Mouse (Mus musculus): ENCODE results near the gene Cln3. TPM values are rescaled to one million over a fixed set of nuclear protein-coding genes. Genes with fewer than 3 reads are reported as not detected.

Gene Cln3
- total RNA-seq, 2 experiments from 2014 or later, result 19.9 to 36.3 TPM

- ATAC-seq (replicated peaks; ENCODE audit: poor library complexity), result no peak
These were observed 52.2 kb downstream of the Cln3 start for GRCm38 (mm10) chr7:126533434-126533833.

DNA sequence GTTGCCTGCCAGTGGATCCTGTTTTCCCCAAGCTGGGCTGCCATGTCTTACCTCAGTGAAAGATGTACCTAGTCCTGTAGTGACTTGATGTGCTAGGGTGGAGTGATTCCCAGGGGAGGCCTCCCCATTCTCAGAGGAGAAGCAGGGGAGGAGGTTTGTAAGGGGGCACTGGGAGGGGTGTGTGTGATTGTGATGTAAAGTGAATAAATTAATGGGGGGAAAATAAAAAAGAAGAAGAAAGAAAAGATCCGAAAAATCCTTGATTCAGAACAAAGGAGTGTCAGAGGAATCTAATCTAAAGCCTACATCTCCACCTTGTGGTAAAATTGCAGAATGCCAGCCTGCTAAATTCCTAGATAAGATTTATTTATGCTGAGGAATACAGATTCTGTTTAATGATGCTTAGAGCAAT lies 57.4 kb downstream of the Cln3 start:
- peak; percentile 76 for ATAC-seq (replicated peaks; ENCODE audit: poor library complexity)

DNA sequence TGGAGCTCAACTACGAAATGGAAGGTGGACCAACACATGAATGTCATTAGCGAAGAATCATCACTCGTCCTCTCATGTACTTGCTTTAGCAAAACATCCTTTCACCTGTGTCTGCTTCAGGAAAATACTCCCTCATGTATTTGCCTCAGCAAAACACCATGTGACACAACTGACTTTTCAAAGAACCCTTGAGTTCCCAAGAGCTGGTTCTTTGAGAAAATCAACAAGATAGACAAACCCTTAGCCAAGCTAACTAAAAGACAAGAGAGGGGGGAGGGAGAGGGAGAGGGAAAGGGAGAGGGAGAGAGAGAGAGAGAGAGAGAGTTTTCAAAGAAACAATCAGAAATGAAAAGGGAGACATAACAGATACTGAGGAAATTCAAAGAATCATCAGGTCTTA lies 62.3 kb downstream of the Cln3 start:
- ATAC-seq (replicated peaks; ENCODE audit: poor library complexity), result no peak

Other genes with a start within 250 kb of the Cln3 start
- 0.35 and 2.8 TPM in 2 replicates for gene Lat, start 216.2 kb downstream of the Cln3 start, total RNA-seq (2015)
- 1.0 and 1.6 TPM in 2 replicates for gene Lat, start 216.2 kb downstream of the Cln3 start, total RNA-seq (2017)
- 8.3 and 8.4 TPM in 2 replicates for gene Spns1, start 208.4 kb downstream of the Cln3 start, total RNA-seq (2015)
- gene Spns1, start 208.4 kb downstream of the Cln3 start, total RNA-seq (2017), result 8.4 and 16.2 TPM in 2 replicates
- gene Nfatc2ip, start 189.1 kb downstream of the Cln3 start, total RNA-seq (2015), result 11.4 and 12.2 TPM in 2 replicates
- gene Nfatc2ip, start 189.1 kb downstream of the Cln3 start, total RNA-seq (2017), result 14.9 and 15.3 TPM in 2 replicates
- not detected in 2 replicates for gene Cd19, start 170.9 kb downstream of the Cln3 start, total RNA-seq (2015)
- not detected in 2 replicates for gene Cd19, start 170.9 kb downstream of the Cln3 start, total RNA-seq (2017)
- 4.0 and 4.9 TPM in 2 replicates for gene Rabep2, start 157.1 kb downstream of the Cln3 start, total RNA-seq (2015)
- gene Rabep2, start 157.1 kb downstream of the Cln3 start, total RNA-seq (2017), result 12.9 and 19.5 TPM in 2 replicates
- gene Atp2a1, start 122.7 kb downstream of the Cln3 start, total RNA-seq (2015), result not detected in 2 replicates
- gene Atp2a1, start 122.7 kb downstream of the Cln3 start, total RNA-seq (2017), result not detected in 2 replicates
- gene Sh2b1, start 110.4 kb downstream of the Cln3 start, total RNA-seq (2015), result 33.4 and 36.3 TPM in 2 replicates
- gene Sh2b1, start 110.4 kb downstream of the Cln3 start, total RNA-seq (2017), result 19.3 and 20.1 TPM in 2 replicates
- 89.9 and 97.9 TPM in 2 replicates for gene Tufm, start 98.5 kb downstream of the Cln3 start, total RNA-seq (2015)
- gene Tufm, start 98.5 kb downstream of the Cln3 start, total RNA-seq (2017), result 85.6 and 89.2 TPM in 2 replicates
- 86.9 and 88.6 TPM in 2 replicates for gene Atxn2l, start 82.4 kb downstream of the Cln3 start, total RNA-seq (2015)
- gene Atxn2l, start 82.4 kb downstream of the Cln3 start, total RNA-seq (2017), result 29.0 and 29.5 TPM in 2 replicates
- gene Eif3c, start 19.4 kb downstream of the Cln3 start, total RNA-seq (2015), result 198 and 210 TPM in 2 replicates
- gene Eif3c, start 19.4 kb downstream of the Cln3 start, total RNA-seq (2017), result 226 and 261 TPM in 2 replicates
- 1.1 and 1.9 TPM in 2 replicates for gene Apobr, start 875 bp downstream of the Cln3 start, total RNA-seq (2015)
- 4.2 and 4.9 TPM in 2 replicates for gene Apobr, start 875 bp downstream of the Cln3 start, total RNA-seq (2017)
- gene Il27, start 9.1 kb upstream of the Cln3 start, total RNA-seq (2015), result 0.81 TPM in 1 of 2 replicates, not detected in the other
- 0.29 and 1.1 TPM in 2 replicates for gene Il27, start 9.1 kb upstream of the Cln3 start, total RNA-seq (2017)
- gene Nupr1, start 45.0 kb upstream of the Cln3 start, total RNA-seq (2015), result 0.17 and 1.6 TPM in 2 replicates
- gene Nupr1, start 45.0 kb upstream of the Cln3 start, total RNA-seq (2017), result 0.92 and 1.3 TPM in 2 replicates
- gene Sgf29, start 63.5 kb upstream of the Cln3 start, total RNA-seq (2015), result 65.7 and 74.6 TPM in 2 replicates
- gene Sgf29, start 63.5 kb upstream of the Cln3 start, total RNA-seq (2017), result 40.1 and 52.5 TPM in 2 replicates
- gene Sult1a1, start 90.6 kb upstream of the Cln3 start, total RNA-seq (2015), result 1.7 and 3.2 TPM in 2 replicates
- gene Sult1a1, start 90.6 kb upstream of the Cln3 start, total RNA-seq (2017), result 1.0 and 3.6 TPM in 2 replicates
- 89.8 and 95.2 TPM in 2 replicates for gene Bola2, start 109.6 kb upstream of the Cln3 start, total RNA-seq (2015)
- gene Bola2, start 109.6 kb upstream of the Cln3 start, total RNA-seq (2017), result 168 and 218 TPM in 2 replicates
- 4.2 and 4.8 TPM in 2 replicates for gene Slx1b, start 110.0 kb upstream of the Cln3 start, total RNA-seq (2015)
- 4.6 and 4.7 TPM in 2 replicates for gene Slx1b, start 110.0 kb upstream of the Cln3 start, total RNA-seq (2017)
- gene Coro1a, start 122.0 kb upstream of the Cln3 start, total RNA-seq (2015), result 259 and 365 TPM in 2 replicates
- 366 and 525 TPM in 2 replicates for gene Coro1a, start 122.0 kb upstream of the Cln3 start, total RNA-seq (2017)
- 86.5 and 106 TPM in 2 replicates for gene Mapk3, start 173.8 kb upstream of the Cln3 start, total RNA-seq (2015)
- 36.0 and 41.3 TPM in 2 replicates for gene Mapk3, start 173.8 kb upstream of the Cln3 start, total RNA-seq (2017)
- gene Gdpd3, start 180.5 kb upstream of the Cln3 start, total RNA-seq (2015), result 8.4 and 13.3 TPM in 2 replicates
- gene Gdpd3, start 180.5 kb upstream of the Cln3 start, total RNA-seq (2017), result 7.1 and 7.7 TPM in 2 replicates
- gene Ypel3, start 191.1 kb upstream of the Cln3 start, total RNA-seq (2015), result 25.4 and 32.4 TPM in 2 replicates
- gene Ypel3, start 191.1 kb upstream of the Cln3 start, total RNA-seq (2017), result 11.8 and 15.1 TPM in 2 replicates
- 0.34 and 0.42 TPM in 2 replicates for gene Tbx6, start 195.7 kb upstream of the Cln3 start, total RNA-seq (2015)
- 0.14 TPM in 1 of 2 replicates, not detected in the other for gene Tbx6, start 195.7 kb upstream of the Cln3 start, total RNA-seq (2017)
- 209 and 216 TPM in 2 replicates for gene Ppp4c, start 206.7 kb upstream of the Cln3 start, total RNA-seq (2015)
- 113 and 131 TPM in 2 replicates for gene Ppp4c, start 206.7 kb upstream of the Cln3 start, total RNA-seq (2017)
- gene Fam57b, start 211.9 kb upstream of the Cln3 start, total RNA-seq (2015), result not detected in 2 replicates
- not detected in 2 replicates for gene Fam57b, start 211.9 kb upstream of the Cln3 start, total RNA-seq (2017)
- not detected in 2 replicates for gene 4930451I11Rik, start 245.8 kb upstream of the Cln3 start, total RNA-seq (2015)
- not detected in 2 replicates for gene 4930451I11Rik, start 245.8 kb upstream of the Cln3 start, total RNA-seq (2017)